Mouse (Mus musculus) gastrocnemius, postnatal 10 days (tissue): ENCODE measurements around the gene Samd7. TPM values are rescaled to one million over a fixed set of nuclear protein-coding genes. Genes with fewer than 3 reads are reported as not detected.
"Not testable (repeated sequence)": the region's sequence is repeated elsewhere in the genome, so short reads cannot be mapped to it uniquely, and the experiment has no call there.

Experiments used
- DNase-seq: peaks from one replicate; pipeline ENCODE4 v3.0.0; 2021; ENCODE audit warnings: mixed read lengths
- long read RNA-seq, 2 experiments: library from polyadenylated mRNA; stranded (forward); transcript quantifications; one replicate each; pipeline ENCODE4 v2.0.0; 2021
- total RNA-seq, 2 experiments: library from RNA; stranded (reverse); gene quantifications; 2 replicates each; pipeline ENCODE4 v1.2.3; 2021

The Samd7 gene
- total RNA-seq = under 1 TPM; 0.26 to 0.36 TPM
- long read RNA-seq, experiment 1 = 0 reads
- long read RNA-seq, experiment 2 = 0 reads

DNA sequence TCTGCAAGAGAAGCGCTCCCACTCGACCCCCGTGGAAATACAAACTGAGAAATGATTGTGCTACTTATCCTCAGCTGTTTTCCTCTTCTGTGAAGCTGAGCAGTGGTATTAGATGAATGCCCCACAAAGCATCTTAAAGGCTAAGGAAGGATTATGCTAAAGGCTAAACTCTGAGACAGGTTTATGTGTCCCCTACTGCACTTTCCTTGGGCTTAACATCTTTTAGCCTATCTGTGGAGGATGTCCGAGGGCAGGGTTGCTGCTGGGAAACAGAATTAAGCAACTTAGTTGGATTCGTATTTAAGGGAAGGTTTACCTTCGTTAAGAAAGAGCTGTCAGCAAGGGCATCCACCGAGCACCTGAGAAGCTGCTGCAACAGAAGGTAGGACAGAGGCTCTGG is at the start of gene Samd7:
Samd7 (plus strand) TSS at position 288 of the 400 bp plus-strand sequence.
- DNase-seq = no peak

DNA sequence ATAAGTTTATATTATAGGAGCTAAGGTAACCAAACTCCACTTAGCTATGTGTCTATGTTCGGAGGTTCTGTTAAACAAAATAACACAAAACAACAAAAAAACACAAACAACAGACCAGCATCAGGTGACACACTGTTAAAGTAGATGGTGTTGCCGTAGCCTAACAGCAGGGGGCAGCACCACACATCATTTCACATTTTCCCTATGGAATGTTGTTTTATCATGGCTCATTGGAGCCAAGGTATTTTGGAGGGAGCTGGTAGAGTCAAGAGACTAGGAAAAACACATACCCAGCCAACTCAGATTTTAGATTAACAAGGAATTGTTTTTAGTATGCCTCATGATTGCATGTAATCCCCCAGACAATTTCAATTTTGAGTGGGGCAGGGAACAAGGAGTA is 49.7 kb upstream of the Samd7 start:
- DNase-seq = peak; percentile 60

- DNase-seq = no peak
Observed at GRCm38 (mm10) chr3:30697891-30698290, 48.2 kb upstream of the Samd7 start.

- not testable (repeated sequence) for DNase-seq
Observed at GRCm38 (mm10) chr3:30699711-30700505, 46.2 kb upstream of the Samd7 start, which contains the start of gene Lrrc31. Gene Lrrc31 (minus strand): TSS chr3:30699843.

DNA sequence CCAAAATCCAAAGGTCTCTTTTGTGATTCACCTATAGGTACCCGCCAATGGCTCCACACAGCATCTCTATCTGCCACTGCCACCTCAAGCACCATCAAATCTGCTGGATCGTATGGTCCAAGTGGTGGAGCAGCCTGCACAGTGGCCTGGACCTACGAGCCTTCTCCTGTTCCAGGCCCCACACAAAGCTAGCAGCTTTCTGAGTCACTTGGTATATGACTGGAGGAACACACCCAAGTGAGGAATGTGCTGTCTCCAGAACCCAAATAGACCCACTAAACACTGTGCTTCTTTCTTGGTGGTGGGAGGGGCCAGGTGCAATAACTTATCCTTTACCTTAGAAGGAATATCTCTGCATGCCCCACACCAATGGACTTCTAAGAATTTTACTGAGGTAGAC is 40.1 kb upstream of the Samd7 start:
- DNase-seq = no peak

DNA sequence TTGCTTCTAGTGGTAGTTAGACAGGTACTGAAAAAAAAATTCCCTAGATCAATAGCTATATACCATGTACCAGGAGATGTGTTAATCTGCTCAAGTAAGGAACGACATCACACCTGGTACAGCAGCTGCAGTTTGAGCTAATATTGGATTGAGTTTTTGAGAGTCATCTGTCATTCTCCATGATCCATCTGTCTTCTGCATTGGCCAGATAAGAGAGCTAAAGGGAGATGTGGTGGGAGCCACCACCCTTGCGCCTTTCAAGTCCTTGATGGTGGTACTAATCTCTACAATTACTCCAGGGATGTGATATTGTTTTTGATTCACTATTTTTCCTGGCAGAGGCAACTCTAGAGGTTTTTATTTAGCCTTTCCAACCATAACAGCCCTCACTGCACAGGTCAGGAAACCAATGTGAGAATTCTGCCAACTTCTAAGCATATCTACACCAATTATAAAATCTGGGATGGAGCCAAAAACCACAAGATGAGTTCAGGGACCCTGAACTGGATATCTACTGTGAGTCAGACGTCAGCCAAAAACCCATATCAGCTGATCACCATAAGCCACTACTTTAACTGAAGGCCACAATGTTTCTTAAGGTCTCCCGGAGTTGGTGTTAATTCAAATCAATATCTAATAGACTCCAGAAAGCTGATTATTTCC is 39.3 kb upstream of the Samd7 start:
- no peak for DNase-seq

DNA sequence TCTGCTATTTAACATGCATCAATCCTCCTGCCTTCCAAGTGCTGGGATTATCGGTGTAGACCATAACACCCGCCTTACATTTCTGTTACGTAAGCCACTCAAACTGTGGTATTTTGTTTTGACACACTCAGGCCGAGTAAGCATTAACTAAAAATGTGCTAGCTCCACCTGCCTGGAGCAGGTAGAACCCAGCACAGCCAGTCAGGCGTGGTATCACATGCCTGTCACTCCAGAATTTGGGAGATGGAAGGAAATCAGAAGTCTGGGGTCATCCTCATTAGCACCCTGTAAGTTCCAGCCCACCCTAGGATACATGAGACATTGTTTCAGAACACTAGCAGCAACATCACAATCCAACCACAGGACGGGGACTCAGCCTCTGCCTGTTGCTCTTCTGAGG is 35.9 kb upstream of the Samd7 start:
- DNase-seq = no peak

DNA sequence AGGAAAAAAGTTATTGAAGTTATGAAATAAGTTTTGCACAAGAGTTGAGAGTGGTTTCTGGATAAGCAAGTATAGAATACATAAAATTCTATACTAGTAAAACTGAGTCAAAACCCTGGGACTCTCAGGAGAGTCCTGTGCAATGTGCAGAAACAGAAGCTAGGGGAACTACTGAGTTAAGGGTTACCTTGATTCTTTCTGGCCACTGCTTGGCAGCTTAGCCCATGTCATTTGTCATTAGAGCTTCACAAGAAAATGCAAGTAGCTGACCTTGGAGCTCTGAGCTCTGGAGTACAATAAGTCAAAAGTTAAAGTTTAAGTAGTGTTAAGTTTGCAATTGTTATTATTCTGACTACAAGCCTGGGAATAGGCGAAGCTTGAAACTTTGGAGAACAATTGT is 32.8 kb upstream of the Samd7 start:
- DNase-seq = no peak

- DNase-seq = no peak
Observed at GRCm38 (mm10) chr3:30718649-30719048, 27.4 kb upstream of the Samd7 start.

DNA sequence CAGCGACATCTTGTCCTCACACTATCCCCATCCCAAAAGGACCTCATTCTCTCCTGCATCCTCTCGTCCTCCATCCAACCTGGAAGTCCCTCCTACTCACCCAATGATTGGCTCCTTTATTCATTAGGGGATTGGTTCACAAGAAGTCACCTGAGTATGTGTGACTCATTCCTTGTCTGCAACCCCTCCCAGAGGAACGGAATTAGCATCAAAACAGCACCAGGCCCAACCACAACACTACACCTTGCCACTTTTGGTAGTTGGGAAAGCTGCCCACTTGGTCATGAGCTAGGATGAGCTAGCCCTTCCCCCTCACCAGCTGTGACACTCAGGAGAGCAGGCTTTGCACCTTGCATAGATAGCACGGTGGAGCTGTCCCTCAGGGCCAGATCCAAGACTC is 24.1 kb upstream of the Samd7 start:
- no peak for DNase-seq

- DNase-seq = no peak
Observed at GRCm38 (mm10) chr3:30722461-30722860, 23.6 kb upstream of the Samd7 start.

DNA sequence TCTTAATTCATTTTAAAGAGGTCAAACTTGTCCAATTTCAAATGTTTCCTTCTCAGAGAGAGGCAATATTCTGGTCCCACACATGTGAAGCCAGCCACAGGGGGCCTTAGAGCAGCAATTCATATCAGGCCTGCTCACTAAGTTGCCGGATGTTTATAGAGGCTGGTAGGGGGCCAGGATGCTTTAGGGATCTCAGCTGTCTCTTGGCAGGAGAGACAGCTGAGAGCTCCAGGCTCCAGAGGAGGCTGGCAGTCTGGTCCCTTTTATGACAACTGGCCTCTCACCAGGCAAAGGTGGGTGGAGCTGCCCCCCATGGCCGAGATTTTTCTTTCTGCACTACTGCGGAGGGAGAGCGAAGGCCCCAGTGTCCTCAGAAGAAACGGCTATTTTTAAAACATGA is 22.9 kb upstream of the Samd7 start:
- peak; percentile 34 for DNase-seq

DNA sequence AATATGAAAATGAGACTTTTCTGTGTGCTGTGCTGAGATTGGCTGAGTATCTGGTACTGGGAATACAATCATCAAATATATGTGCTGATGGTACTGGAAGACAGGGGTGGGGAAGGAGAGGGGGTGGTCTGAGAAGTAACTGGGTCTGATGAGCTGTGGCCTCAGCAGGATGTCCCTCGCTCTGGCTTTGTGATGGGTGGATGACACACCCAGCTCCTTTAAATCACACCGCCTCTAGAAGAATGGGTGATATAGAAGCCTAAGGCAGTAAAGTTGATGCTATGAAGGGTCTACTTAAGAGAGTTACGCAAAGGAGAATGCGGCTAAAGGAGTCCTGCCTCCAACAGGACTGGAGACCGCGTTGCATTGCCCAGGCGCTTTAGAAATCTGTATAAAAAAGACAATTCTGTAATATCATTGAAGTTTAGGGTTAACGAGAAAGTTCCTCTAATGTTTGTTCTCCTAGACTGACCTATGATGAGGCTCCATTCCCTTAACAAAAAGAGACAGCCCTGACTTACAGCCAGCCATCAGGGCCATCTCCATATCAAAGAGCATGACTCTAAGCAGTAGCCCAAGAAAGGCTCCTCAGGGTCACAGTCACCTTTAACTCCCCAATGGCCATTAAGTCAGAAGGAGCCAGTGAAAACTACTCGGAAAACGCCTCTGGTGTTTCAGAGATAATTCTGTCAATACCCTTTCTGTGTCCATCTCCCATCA is 21.8 kb upstream of the Samd7 start:
- DNase-seq = no peak

GRCm38 (mm10) chr3:30724848-30725465 is 21.1 kb upstream of the Samd7 start:
- no peak for DNase-seq

GRCm38 (mm10) chr3:30725514-30725913 is 20.6 kb upstream of the Samd7 start:
- DNase-seq = peak; percentile 28

DNA sequence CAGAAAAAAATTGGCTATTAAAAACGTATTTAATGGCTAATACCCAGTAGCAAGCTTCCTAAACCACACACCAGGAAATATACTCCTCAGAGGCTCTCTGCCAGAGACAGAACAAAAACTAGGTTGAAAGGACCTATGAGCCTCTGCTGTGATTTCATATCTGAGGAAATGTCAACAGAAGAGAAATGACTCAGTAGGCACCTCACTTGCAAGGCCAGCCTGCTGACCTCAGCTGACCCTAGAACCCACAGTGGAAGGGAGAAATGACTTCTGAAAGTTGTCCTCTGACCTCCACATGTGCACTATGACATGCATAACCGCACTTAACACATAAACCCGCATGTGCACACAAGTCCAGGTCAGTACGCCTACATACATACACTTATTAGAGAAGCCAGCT is 18.9 kb upstream of the Samd7 start:
- no peak for DNase-seq

DNA sequence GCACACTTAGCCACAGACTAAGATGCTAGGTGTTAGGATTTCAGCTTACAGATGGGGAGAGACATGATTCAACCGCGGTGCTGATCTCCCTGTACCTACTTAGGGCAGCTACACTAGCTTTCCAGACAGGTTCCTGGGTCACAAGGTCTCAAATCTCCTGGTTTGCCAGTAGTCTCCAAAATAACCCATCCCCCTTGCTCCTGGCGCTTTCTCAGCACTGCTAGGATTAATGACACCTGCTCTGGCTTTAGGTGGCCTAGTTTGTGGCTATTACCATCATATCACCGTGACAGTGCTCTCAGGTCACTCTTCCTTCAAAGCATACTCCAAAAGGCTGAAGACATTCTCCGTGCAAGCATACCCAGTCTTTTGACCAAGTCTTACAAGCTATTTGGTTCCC is 17.0 kb upstream of the Samd7 start:
- no peak for DNase-seq

- peak; percentile 21 for DNase-seq
Observed at GRCm38 (mm10) chr3:30736809-30737208, 9.3 kb upstream of the Samd7 start.

- DNase-seq = peak; percentile 74
Observed at GRCm38 (mm10) chr3:30741306-30741705, 4.8 kb upstream of the Samd7 start.

DNA sequence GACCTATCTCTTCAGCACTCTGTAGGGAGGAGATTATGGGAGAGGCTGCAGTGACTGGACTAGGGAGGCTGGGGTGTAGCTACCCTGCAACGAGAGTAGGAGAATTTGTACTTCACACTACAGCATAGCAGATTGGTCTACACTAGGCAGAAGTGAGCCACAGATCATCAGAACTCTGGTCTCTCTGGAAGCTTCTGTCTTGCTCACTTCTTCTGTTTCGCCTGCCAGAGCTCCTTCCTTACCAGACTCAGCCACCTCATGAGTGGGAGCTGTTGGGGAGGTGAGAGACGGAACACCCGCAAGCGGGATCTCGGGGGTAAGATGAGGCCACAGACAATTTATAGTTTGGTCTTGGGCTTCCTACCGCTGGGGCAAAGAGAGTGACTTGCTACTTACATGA is 3.2 kb upstream of the Samd7 start:
- DNase-seq = no peak

DNA sequence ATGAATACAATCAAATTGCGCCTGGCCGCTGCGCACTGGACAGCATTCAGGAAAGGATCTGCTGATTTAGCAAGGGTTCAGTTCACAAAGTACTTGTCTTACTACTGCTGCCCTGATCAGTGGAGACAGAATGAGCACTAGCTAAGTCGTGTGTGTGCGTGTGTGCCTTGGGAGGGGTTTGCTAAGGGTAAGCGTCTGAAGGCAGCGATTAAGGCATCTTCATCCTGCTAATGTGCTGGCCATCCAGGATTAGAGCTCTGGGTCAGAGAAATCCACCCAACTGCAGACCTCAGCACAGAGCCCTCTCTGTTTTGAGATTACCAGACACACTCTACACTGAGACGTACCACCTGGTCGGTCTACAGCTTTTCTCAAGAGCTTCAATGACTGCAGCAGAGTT is 2.2 kb downstream of the Samd7 start:
- no peak for DNase-seq

GRCm38 (mm10) chr3:30754696-30755095 is 8.6 kb downstream of the Samd7 start:
- DNase-seq = no peak

- DNase-seq = no peak
Observed at GRCm38 (mm10) chr3:30764877-30765276, 18.8 kb downstream of the Samd7 start.
